Mouse (Mus musculus): ENCODE measurements at regions not wholly inside any gene's neighbourhood (a gene's known extent, or its start where the extent isn't known, plus 50 kb on each side); places are given as distances from the start of the nearest gene placed in this dataset.

- Histone ChIP-seq H3K4me3 (no peak overlapping the region), H3K27ac (peak overlapping the region; percentile 64)
- no peak for DNase-seq
- no peak for TF ChIP-seq CTCF (IDR thresholded peaks at IDR 0.05)
- intact Hi-C loops (cut with DNase I): no loop called here
These were observed 126.1 kb upstream of the Cdkn3 start for GRCm38 (mm10) chr14:46634251-46634650.

- TF ChIP-seq CTCF (IDR thresholded peaks at IDR 0.05): no peak
- intact Hi-C loops (cut with DNase I): no loop called here
- Histone ChIP-seq H3K27ac (no peak overlapping the region), H3K4me3 (no peak overlapping the region)
- no peak for DNase-seq
These were observed 132.7 kb upstream of the Cdkn3 start for GRCm38 (mm10) chr14:46627690-46628089.

- H3K27ac ChIP-seq: no peak overlapping the region
- TF ChIP-seq CTCF (IDR thresholded peaks at IDR 0.05): no peak
- no peak overlapping the region for H3K4me3 ChIP-seq
- DNase-seq: no peak
- intact Hi-C loops (cut with DNase I): no loop called here
These were observed 134.6 kb upstream of the Cdkn3 start for GRCm38 (mm10) chr14:46625760-46626159.

- intact Hi-C loops (cut with DNase I): no loop called here
These were observed 136.7 kb upstream of the Cdkn3 start for GRCm38 (mm10) chr14:46623645-46624044.

GRCm38 (mm10) chr14:46616030-46616429 is 144.3 kb upstream of the Cdkn3 start:
- H3K27ac ChIP-seq: no peak overlapping the region
- H3K4me3 ChIP-seq: no peak overlapping the region
- TF ChIP-seq CTCF (IDR thresholded peaks at IDR 0.05): no peak
- DNase-seq: no peak
- intact Hi-C loops (cut with DNase I): no loop called here

More at GRCm38 (mm10) chr14:46623645-46624044, 136.7 kb upstream of the Cdkn3 start:
- Histone ChIP-seq H3K4me3 (no peak overlapping the region), H3K27ac (no peak overlapping the region)
- TF ChIP-seq CTCF (IDR thresholded peaks at IDR 0.05): no peak
- DNase-seq: no peak

GRCm38 (mm10) chr14:46614936-46615335 is 145.4 kb upstream of the Cdkn3 start:
- intact Hi-C loops (cut with DNase I): no loop called here
- no peak for TF ChIP-seq CTCF (IDR thresholded peaks at IDR 0.05)
- DNase-seq: no peak

GRCm38 (mm10) chr14:46613748-46614147 is 146.6 kb upstream of the Cdkn3 start:
- intact Hi-C loops (cut with DNase I): no loop called here

More at GRCm38 (mm10) chr14:46614936-46615335, 145.4 kb upstream of the Cdkn3 start:
- Histone ChIP-seq H3K4me3 (no peak overlapping the region), H3K27ac (no peak overlapping the region)

GRCm38 (mm10) chr14:46613211-46613610 is 147.1 kb upstream of the Cdkn3 start:
- Histone ChIP-seq H3K4me3 (no peak overlapping the region), H3K27ac (no peak overlapping the region)
- no peak for DNase-seq
- no peak for TF ChIP-seq CTCF (IDR thresholded peaks at IDR 0.05)
- intact Hi-C loops (cut with DNase I): no loop called here

More at GRCm38 (mm10) chr14:46613748-46614147, 146.6 kb upstream of the Cdkn3 start:
- H3K4me3 ChIP-seq: no peak overlapping the region
- TF ChIP-seq CTCF (IDR thresholded peaks at IDR 0.05): no peak
- no peak overlapping the region for H3K27ac ChIP-seq
- DNase-seq: no peak

GRCm38 (mm10) chr14:46612584-46612983 is 147.8 kb upstream of the Cdkn3 start:
- Histone ChIP-seq H3K4me3 (no peak overlapping the region), H3K27ac (no peak overlapping the region)
- intact Hi-C loops (cut with DNase I): no loop called here
- no peak for TF ChIP-seq CTCF (IDR thresholded peaks at IDR 0.05)
- DNase-seq: no peak

- intact Hi-C loops (cut with DNase I): no loop called here
- H3K4me3 ChIP-seq: no peak overlapping the region
- no peak for DNase-seq
- no peak overlapping the region for H3K27ac ChIP-seq
- no peak for TF ChIP-seq CTCF (IDR thresholded peaks at IDR 0.05)
These were observed 149.4 kb upstream of the Cdkn3 start for GRCm38 (mm10) chr14:46610926-46611325.

- H3K27ac ChIP-seq: no peak overlapping the region
- no peak for DNase-seq
- H3K4me3 ChIP-seq: no peak overlapping the region
- intact Hi-C loops (cut with DNase I): no loop called here
- no peak for TF ChIP-seq CTCF (IDR thresholded peaks at IDR 0.05)
These were observed 150.0 kb upstream of the Cdkn3 start for GRCm38 (mm10) chr14:46610226-46610855.

GRCm38 (mm10) chr14:46606694-46607093 is 153.6 kb upstream of the Cdkn3 start:
- DNase-seq: no peak
- no peak for TF ChIP-seq CTCF (IDR thresholded peaks at IDR 0.05)
- intact Hi-C loops (cut with DNase I): no loop called here

GRCm38 (mm10) chr14:46606037-46606436 is 154.3 kb upstream of the Cdkn3 start:
- intact Hi-C loops (cut with DNase I): no loop called here
- no peak for TF ChIP-seq CTCF (IDR thresholded peaks at IDR 0.05)
- Histone ChIP-seq H3K4me3 (no peak overlapping the region), H3K27ac (no peak overlapping the region)
- no peak for DNase-seq

More at GRCm38 (mm10) chr14:46606694-46607093, 153.6 kb upstream of the Cdkn3 start:
- Histone ChIP-seq H3K27ac (no peak overlapping the region), H3K4me3 (no peak overlapping the region)

GRCm38 (mm10) chr14:46604886-46605531 is 155.3 kb upstream of the Cdkn3 start:
- Histone ChIP-seq H3K27ac (no peak overlapping the region), H3K4me3 (peak overlapping the region; percentile 54)
- DNase-seq: peak; percentile 33
- intact Hi-C loops (cut with DNase I): no loop called here
- TF ChIP-seq CTCF (IDR thresholded peaks at IDR 0.05): no peak

Data from gastrocnemius, adult 2 months (tissue).